Mouse (Mus musculus) liver, adult 2 months (tissue): ENCODE results near the gene Naa38. TPM values are rescaled to one million over a fixed set of nuclear protein-coding genes. Genes with fewer than 3 reads are reported as not detected.

ENCODE experiments used
- DNase-seq: peaks from one replicate; pipeline ENCODE4 v3.0.0-alpha.2; 2011; ENCODE audit warnings: low read depth, low spot score; ENCODE audit errors: extremely low read depth
- H3K27ac ChIP-seq: fragments of 200-500 bp; replicated peaks from 2 replicates; pipeline ENCODE4 v1.5.1; 2012; ENCODE audit warnings: low read depth, mild to moderate bottlenecking, control low read depth, inconsistent platforms, low read length; ENCODE audit not compliant: insufficient read depth
- H3K27me3 ChIP-seq: fragments of 200-500 bp; 2 replicates; pipeline ENCODE4 v1.6.1; 2012; ENCODE audit warnings: mild to moderate bottlenecking, moderate library complexity, low read length, inconsistent platforms; ENCODE audit not compliant: control insufficient read depth, insufficient read depth
- H3K36me3 ChIP-seq: fragments of 200-500 bp; 2 replicates; pipeline ENCODE4 v1.6.1; 2012; ENCODE audit warnings: low read length, inconsistent platforms; ENCODE audit not compliant: control insufficient read depth, insufficient read depth
- H3K4me1 ChIP-seq: fragments of 200-500 bp; 2 replicates; pipeline ENCODE4 v1.6.1; 2011; ENCODE audit warnings: low read length; ENCODE audit not compliant: control insufficient read depth, insufficient read depth
- H3K4me3 ChIP-seq: fragments of 200-500 bp; 2 replicates; pipeline ENCODE4 v1.5.1; 2011; ENCODE audit warnings: low read depth, mild to moderate bottlenecking, control low read depth, low read length, moderate library complexity; ENCODE audit not compliant: insufficient read depth
- H3K79me2 ChIP-seq: fragments of 200-500 bp; 2 replicates; pipeline ENCODE4 v1.6.1; 2012; ENCODE audit warnings: inconsistent platforms, mild to moderate bottlenecking, low read length, moderate library complexity; ENCODE audit not compliant: control insufficient read depth, insufficient read depth
- H3K9ac ChIP-seq: fragments of 200-500 bp; 2 replicates; pipeline ENCODE4 v1.6.1; 2012; ENCODE audit warnings: low read depth, mild to moderate bottlenecking, control low read depth, inconsistent platforms, low read length
- CTCF ChIP-seq: fragments of 200-500 bp; IDR thresholded peaks from 2 replicates; pipeline ENCODE4 v1.5.1; 2011; ENCODE audit warnings: low read depth, low read length, control low read depth
- POLR2A ChIP-seq: fragments of 200-500 bp; IDR thresholded peaks from 2 replicates; pipeline ENCODE4 v1.6.1; 2011; ENCODE audit warnings: low read length, control low read depth; ENCODE audit not compliant: insufficient read depth; ENCODE audit errors: extremely low read depth
- WGBS: fragments of 180-500 bp; shearing (Covaris S2); methylation state at CpG from one replicate; pipeline ENCODE4 v1.1.7; 2018; 5-methylcytosine and 5-hydroxymethylcytosine counted together
- polyA plus RNA-seq: library from polyadenylated mRNA; depleted of rRNA; stranded (reverse); fragments of >200 nt; gene quantifications from 2 replicates; pipeline ENCODE4 v1.2.3, GENCODE M21; 2012
- total RNA-seq: library from RNA; depleted of rRNA; stranded (reverse); fragments of >200 nt; gene quantifications from 2 replicates; pipeline ENCODE4 v1.2.3, GENCODE M21; 2014

Gene Naa38
- total and polyA plus RNA-seq, 2 experiments: 86.6 to 150 TPM

DNA sequence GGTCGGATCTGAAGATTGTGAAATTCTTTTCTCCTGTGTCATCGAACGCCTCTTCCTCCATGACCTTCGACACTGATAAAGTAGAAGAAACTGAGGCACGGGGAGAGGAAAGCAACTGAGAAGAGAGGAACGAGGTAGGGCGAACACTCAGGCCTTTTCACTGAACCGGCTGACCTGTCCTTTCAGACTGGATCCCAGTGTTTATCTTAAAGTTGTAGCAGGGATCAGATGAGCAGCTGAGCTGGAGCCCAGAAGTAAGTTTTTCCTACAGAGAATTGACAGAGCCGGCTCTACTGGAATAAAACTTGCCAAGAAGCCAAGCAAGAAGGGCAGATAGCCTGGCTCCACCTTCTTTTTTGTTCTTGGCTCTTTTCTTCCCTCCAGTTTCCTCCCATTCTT, 24.5 kb upstream of the Naa38 start:
- Histone ChIP-seq H3K4me1 (peaks cover 9% of the 10 kb centered on the region), H3K36me3 (no peaks in the 10 kb centered on the region), H3K27ac (peak overlapping the region; percentile 1; the same call in 1 of the 2 replicates), H3K9ac (no peak overlapping the region), H3K79me2 (no peaks in the 10 kb centered on the region; the same call in 1 of the 2 replicates), H3K27me3 (no peaks in the 10 kb centered on the region), H3K4me3 (no peak overlapping the region)
- DNase-seq: peak; percentile 61
- TF ChIP-seq POLR2A (no peak), CTCF (no peak)
- WGBS: 12% methylated on average over 9 of the region's 9 CpGs

DNA sequence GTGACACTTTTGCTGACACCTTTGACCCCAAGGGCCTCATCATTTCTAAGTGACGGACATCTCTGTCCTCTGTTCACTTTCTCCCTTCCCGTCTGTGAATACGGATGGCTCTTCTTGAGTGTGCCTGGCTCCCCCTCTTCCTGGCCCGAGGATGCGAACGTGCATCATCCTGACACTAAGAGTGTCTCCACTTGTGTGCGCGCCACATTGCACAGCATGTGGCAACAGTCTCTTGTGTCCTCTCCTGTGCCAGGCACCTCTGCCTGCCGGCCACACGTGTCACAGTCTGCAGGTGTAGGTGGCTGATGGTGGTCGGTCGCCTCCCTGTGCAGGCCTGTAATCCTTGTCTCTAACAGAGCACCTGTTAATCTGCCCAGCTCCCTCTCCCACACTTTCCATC, 23.7 kb upstream of the Naa38 start:
- Histone ChIP-seq H3K4me1 (peaks cover 7% of the 10 kb centered on the region), H3K9ac (no peak overlapping the region), H3K36me3 (no peaks in the 10 kb centered on the region), H3K79me2 (no peaks in the 10 kb centered on the region; the same call in 1 of the 2 replicates), H3K4me3 (no peak overlapping the region), H3K27me3 (no peaks in the 10 kb centered on the region), H3K27ac (no peak overlapping the region)
- TF ChIP-seq POLR2A: no peak
- no peak for TF ChIP-seq CTCF
- DNase-seq: no peak
- WGBS: 74% methylated on average over 12 of the region's 12 CpGs

DNA sequence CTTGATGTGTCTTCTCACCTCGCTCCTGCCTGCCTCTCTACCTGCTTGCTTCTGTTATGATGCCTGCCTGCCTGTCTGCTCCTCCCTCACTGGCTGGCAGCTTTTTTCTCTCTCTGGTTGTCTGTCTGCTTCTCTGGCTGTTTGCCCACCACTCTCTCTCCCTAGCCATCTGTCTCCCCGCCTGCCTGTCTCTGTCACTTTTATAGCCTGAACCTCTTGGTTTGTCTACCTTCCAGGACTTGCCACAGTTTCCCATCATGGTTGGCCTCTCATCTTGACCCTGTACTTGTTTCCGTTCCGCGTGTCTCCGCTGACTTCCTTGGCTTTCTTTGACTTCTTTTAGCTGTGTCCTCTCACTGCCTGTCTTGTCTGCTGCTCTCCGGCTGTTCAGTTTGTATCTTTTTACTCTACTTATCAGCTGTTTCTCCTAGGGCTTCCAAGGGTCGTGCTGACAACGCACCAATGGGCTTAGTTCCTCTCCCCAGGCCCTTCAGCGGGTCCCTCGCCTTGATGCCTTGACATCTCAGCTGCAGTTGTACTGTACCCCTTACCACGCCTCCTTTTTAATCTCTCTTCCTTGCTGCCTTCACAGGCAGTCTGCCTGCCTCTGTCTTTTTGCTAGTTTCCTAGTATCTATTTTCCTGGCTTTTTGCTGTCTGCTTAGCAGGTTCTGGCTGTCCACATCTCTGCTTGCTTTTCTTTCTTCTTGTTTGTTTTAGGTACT, 23.1 kb upstream of the Naa38 start:
- DNase-seq: no peak
- TF ChIP-seq POLR2A (no peak), CTCF (no peak)
- Histone ChIP-seq H3K79me2 (no peaks in the 10 kb centered on the region; the same call in 1 of the 2 replicates), H3K9ac (no peak overlapping the region), H3K27ac (no peak overlapping the region), H3K27me3 (no peaks in the 10 kb centered on the region), H3K36me3 (no peaks in the 10 kb centered on the region), H3K4me1 (peaks cover 11% of the 10 kb centered on the region), H3K4me3 (no peak overlapping the region)
- WGBS: 79% methylated on average over 12 of the region's 12 CpGs

DNA sequence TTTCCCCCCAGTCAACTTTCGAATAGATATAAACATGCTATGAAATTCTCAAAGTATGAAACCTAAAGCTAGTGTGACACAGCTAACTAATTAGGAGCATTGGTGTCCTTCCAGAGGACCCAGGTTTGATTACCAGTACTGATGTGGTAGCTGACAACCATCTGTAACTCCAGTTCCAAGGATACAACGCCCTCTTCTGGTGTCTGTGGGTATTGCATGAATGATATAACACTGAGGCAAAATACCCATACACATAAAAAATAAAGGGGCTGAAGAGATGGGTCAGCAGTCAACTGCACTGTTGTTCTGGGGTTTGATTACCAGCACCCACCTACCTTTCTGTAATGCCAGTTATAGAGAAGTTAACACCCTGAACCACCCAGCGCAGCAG, 22.5 kb upstream of the Naa38 start:
- Histone ChIP-seq H3K27me3 (no peaks in the 10 kb centered on the region), H3K9ac (no peak overlapping the region), H3K4me1 (peaks cover 10% of the 10 kb centered on the region), H3K79me2 (no peaks in the 10 kb centered on the region; the same call in 1 of the 2 replicates), H3K36me3 (no peaks in the 10 kb centered on the region), H3K27ac (no peak overlapping the region), H3K4me3 (no peak overlapping the region)
- WGBS: 61% methylated on average over 3 of the region's 3 CpGs
- peak; percentile 27; the same call in 1 of the 2 replicates for TF ChIP-seq CTCF
- TF ChIP-seq POLR2A: no peak
- DNase-seq: no peak

DNA sequence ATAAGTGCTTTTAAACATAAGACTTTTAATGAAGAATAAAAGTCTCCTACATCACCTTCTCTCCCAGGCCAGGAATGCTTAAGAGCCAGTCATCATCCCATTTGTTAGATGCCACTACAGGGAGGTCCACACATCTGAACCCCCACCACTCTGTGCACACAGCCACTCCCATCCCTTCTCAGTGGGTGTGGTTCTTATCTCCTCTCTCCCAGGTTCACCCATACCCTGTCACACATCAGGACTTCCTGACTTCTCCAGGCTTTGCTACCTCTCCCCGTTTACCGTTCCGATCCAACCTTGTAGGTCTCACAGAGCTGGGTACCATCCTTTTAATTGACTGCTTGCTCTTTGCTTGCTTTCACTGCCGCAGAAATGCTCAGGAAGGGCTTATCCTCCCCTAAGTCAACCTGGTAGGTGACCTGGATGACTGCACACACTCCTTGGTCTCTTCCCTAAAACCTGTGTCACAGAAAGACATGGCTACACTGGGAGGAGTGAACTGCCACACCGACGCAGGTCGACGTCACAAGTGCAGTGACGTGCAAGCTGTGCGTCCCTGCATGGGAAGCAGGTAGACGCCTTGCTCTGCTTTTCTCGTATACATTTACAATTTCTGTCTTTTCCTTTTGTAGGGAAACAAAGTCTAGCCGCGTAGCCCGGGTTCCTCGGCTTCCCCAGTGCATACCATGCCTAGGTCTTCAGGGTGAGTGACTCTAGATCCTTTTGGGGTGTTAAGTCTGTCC, 21.9 kb upstream of the Naa38 start:
- TF ChIP-seq CTCF (no peak), POLR2A (no peak)
- Histone ChIP-seq H3K27ac (no peak overlapping the region), H3K27me3 (no peaks in the 10 kb centered on the region), H3K4me1 (peaks cover 8% of the 10 kb centered on the region), H3K36me3 (no peaks in the 10 kb centered on the region), H3K9ac (no peak overlapping the region), H3K4me3 (no peak overlapping the region), H3K79me2 (no peaks in the 10 kb centered on the region; the same call in 1 of the 2 replicates)
- DNase-seq: no peak
- WGBS: 94% methylated on average over 16 of the region's 16 CpGs
